Mouse (Mus musculus) adipocyte (in vitro differentiated cells): ENCODE results near the gene Tnnt1.

Source experiments
- DNase-seq: peaks from one replicate; pipeline ENCODE4 v3.0.0-alpha.2; 2016; ENCODE audit warnings: low spot score

The Tnnt1 gene

GRCm38 (mm10) chr7:4497271-4497903, 18.8 kb downstream of the Tnnt1 start:
- no peak for DNase-seq

- DNase-seq, result no peak
Observed at GRCm38 (mm10) chr7:4496468-4496867, 19.7 kb downstream of the Tnnt1 start.

GRCm38 (mm10) chr7:4493991-4494390, 22.2 kb downstream of the Tnnt1 start:
- DNase-seq, result no peak

- peak; percentile 13 for DNase-seq
Observed at GRCm38 (mm10) chr7:4492284-4493224, 23.6 kb downstream of the Tnnt1 start.

GRCm38 (mm10) chr7:4491308-4491707, 24.9 kb downstream of the Tnnt1 start:
- peak; percentile 13 for DNase-seq

- DNase-seq, result no peak
Observed at GRCm38 (mm10) chr7:4482281-4482680, 33.9 kb downstream of the Tnnt1 start.

GRCm38 (mm10) chr7:4479674-4480073, 36.5 kb downstream of the Tnnt1 start:
- peak; percentile 40 for DNase-seq

- DNase-seq, result no peak
Observed at GRCm38 (mm10) chr7:4478796-4479291, 37.3 kb downstream of the Tnnt1 start.

GRCm38 (mm10) chr7:4478021-4478795, 38.0 kb downstream of the Tnnt1 start:
- no peak for DNase-seq

GRCm38 (mm10) chr7:4473940-4474339, 42.2 kb downstream of the Tnnt1 start:
- DNase-seq, result no peak

- peak; percentile 16 for DNase-seq
Observed at GRCm38 (mm10) chr7:4471179-4471555, 45.0 kb downstream of the Tnnt1 start.

GRCm38 (mm10) chr7:4470275-4471178, 45.7 kb downstream of the Tnnt1 start:
- DNase-seq, result no peak

- peak; percentile 52 for DNase-seq
Observed at GRCm38 (mm10) chr7:4467801-4468200, 48.4 kb downstream of the Tnnt1 start.

- no peak for DNase-seq
Observed at GRCm38 (mm10) chr7:4464194-4464824, 51.9 kb downstream of the Tnnt1 start.

GRCm38 (mm10) chr7:4460576-4461434, 55.4 kb downstream of the Tnnt1 start, which contains the start of gene Eps8l1:
Eps8l1 (plus strand) TSS chr7:4460674.
- DNase-seq, result no peak
